Mouse (Mus musculus): ENCODE data around the gene Hist2h2aa1. TPM values are rescaled to one million over a fixed set of nuclear protein-coding genes. Genes with fewer than 3 reads are reported as not detected.

Gene Hist2h2aa1
- polyA plus RNA-seq, 1 experiment = 9.2 TPM

- no peak for TF ChIP-seq CTCF (IDR thresholded peaks at IDR 0.05; ENCODE audit: borderline replicate concordance, insufficient read depth, low read length)
- no peak for TF ChIP-seq POLR2A (IDR thresholded peaks at IDR 0.05; ENCODE audit: low read depth, low read length)
- Histone ChIP-seq H3K27ac (ENCODE audit: insufficient read depth, low read length) (no peak overlapping the region), H3K4me1 (ENCODE audit: control insufficient read depth, insufficient read depth, low read length) (no peaks in the 10 kb centered on the region; the same call in none of the 2 replicates), H3K4me3 (ENCODE audit: insufficient read depth, low read length) (no peak overlapping the region)
These were observed 6.5 kb downstream of the Hist2h2aa1 start for GRCm38 (mm10) chr3:96251787-96252186.

DNA sequence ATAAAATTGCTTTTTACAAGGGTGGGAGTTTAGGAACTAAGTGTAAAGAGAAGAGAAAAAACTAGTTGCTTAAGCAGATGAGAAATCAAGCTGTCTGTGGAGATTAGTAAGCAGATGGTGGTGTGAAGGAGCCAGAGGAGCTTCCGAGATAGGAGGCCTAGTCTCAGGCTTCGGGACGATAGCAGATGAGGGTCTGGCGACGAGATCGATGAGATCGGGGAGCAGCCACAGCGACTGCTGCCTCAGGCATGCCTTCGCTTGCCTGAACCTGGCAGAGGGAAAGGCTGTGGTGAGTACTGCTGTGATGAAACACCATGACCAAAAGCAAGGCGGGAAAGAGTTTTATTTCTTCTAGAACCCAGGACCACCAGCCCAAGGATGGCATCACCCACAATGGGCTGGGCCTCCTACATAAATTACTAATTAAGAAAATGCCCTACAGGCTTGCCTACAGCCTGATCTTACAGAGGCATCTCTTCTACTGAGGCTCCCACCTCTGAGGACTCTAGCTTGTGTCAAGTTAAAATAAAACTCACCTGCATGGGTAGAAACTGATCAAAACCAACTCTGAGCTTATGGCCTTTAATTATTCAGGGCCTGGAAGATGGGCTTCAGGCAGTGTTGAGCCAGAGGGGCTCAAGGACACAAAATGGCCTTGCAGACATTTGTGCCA lies 9.5 kb downstream of the Hist2h2aa1 start:
- Histone ChIP-seq H3K4me3 (ENCODE audit: insufficient read depth, low read length) (no peak overlapping the region), H3K4me1 (ENCODE audit: control insufficient read depth, insufficient read depth, low read length) (no peaks in the 10 kb centered on the region; the same call in 1 of the 2 replicates), H3K27ac (ENCODE audit: insufficient read depth, low read length) (no peak overlapping the region)
- TF ChIP-seq POLR2A (IDR thresholded peaks at IDR 0.05; ENCODE audit: low read depth, low read length) (0 out of 2 replicates have a peak, but pooled peaks have one; percentile 16), CTCF (IDR thresholded peaks at IDR 0.05; ENCODE audit: borderline replicate concordance, insufficient read depth, low read length) (no peak)

DNA sequence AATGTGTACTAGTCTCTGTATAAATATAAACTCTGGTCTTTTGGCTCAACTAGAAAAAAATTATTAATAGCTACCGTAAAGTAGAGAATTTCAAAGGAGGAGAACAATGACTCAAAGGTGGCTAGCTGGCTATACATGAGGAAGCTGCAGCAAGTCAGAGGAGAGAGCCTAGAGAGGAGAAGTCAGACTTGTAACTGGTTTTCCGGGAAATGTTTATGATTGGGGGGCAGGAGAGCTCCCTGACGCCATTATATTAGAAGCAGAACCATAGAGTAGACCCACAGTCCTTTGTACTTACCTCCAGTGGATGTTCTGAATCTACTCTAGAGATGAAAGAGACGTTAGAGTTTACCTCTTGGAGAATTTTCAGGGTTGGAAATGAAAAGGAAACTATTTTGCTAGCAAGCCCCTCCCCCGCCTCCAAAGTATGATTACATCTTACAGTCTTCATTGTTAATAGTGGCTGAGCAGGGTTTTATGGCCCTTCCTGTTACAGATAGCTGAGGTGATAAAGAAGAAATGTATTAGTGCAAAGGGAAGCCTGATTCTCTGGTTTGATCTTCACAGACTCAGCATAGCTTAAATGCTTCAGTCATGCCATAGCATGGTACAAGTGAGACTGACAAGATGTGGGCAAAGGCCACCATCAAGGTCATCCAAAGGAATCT lies 10.8 kb downstream of the Hist2h2aa1 start:
- TF ChIP-seq POLR2A (IDR thresholded peaks at IDR 0.05; ENCODE audit: low read depth, low read length) (no peak), CTCF (IDR thresholded peaks at IDR 0.05; ENCODE audit: borderline replicate concordance, insufficient read depth, low read length) (no peak)
- no peaks in the 10 kb centered on the region; the same call in 1 of the 2 replicates for H3K4me1 ChIP-seq (ENCODE audit: control insufficient read depth, insufficient read depth, low read length)

DNA sequence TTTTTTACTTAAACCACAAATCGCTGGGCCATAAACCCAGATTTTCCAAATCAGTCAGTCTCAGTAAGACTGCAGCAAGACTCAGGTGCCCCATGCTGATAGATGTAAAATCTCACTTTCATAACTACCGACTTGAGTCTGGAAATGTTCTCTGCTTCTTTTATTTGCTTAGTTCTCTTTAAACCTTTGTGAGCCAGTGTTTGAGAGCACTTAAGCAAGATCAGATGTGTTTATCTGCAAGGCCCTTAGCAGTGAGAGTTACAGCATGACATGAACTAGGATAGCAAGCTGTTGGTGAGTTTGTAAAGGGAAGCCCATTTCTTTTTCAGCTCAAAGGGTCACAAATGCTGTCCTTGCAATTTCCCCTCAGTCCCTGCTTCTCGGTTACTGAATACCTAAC lies 11.9 kb downstream of the Hist2h2aa1 start:
- Histone ChIP-seq H3K4me1 (ENCODE audit: control insufficient read depth, insufficient read depth, low read length) (peaks cover 4% of the 10 kb centered on the region; the same call in 1 of the 2 replicates), H3K4me3 (ENCODE audit: insufficient read depth, low read length) (no peak overlapping the region), H3K27ac (ENCODE audit: insufficient read depth, low read length) (no peak overlapping the region)
- no peak for TF ChIP-seq CTCF (IDR thresholded peaks at IDR 0.05; ENCODE audit: borderline replicate concordance, insufficient read depth, low read length)
- TF ChIP-seq POLR2A (IDR thresholded peaks at IDR 0.05; ENCODE audit: low read depth, low read length) = no peak

More for the DNA sequence above, 10.8 kb downstream of the Hist2h2aa1 start:
- Histone ChIP-seq H3K4me3 (ENCODE audit: insufficient read depth, low read length) (no peak overlapping the region), H3K27ac (ENCODE audit: insufficient read depth, low read length) (no peak overlapping the region)

GRCm38 (mm10) chr3:96260220-96260619 lies 14.9 kb downstream of the Hist2h2aa1 start:
- H3K27ac ChIP-seq (ENCODE audit: insufficient read depth, low read length) = no peak overlapping the region
- H3K4me3 ChIP-seq (ENCODE audit: insufficient read depth, low read length) = no peak overlapping the region
- H3K4me1 ChIP-seq (ENCODE audit: control insufficient read depth, insufficient read depth, low read length) = peaks cover 7% of the 10 kb centered on the region; the same call in 1 of the 2 replicates
- TF ChIP-seq POLR2A (IDR thresholded peaks at IDR 0.05; ENCODE audit: low read depth, low read length) (no peak), CTCF (IDR thresholded peaks at IDR 0.05; ENCODE audit: borderline replicate concordance, insufficient read depth, low read length) (no peak)

DNA sequence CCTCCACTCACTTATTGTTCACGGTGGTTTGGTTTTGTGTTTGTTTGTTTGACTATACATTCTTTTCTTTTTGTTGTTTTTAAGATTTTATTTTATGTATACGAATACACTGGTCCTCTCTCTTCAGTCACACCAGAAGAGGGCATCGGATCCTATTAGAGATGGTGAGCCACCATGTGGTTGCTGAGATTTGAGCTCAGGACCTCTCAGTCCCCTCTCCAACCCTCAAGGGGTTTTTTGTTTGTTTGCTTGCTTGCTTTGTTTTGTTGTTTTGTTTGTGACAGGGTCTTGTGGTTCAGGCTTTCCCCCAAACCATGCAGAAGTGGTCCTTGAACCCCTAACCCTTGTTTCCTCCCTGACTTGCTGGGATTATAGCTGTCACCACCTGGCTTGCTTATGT lies 16.3 kb downstream of the Hist2h2aa1 start:
- peaks cover 7% of the 10 kb centered on the region; the same call in 1 of the 2 replicates for H3K4me1 ChIP-seq (ENCODE audit: control insufficient read depth, insufficient read depth, low read length)
- H3K27ac ChIP-seq (ENCODE audit: insufficient read depth, low read length) = peak overlapping the region; percentile 95
- TF ChIP-seq POLR2A (IDR thresholded peaks at IDR 0.05; ENCODE audit: low read depth, low read length) (no peak), CTCF (IDR thresholded peaks at IDR 0.05; ENCODE audit: borderline replicate concordance, insufficient read depth, low read length) (no peak)
- H3K4me3 ChIP-seq (ENCODE audit: insufficient read depth, low read length) = peak overlapping the region; percentile 8

DNA sequence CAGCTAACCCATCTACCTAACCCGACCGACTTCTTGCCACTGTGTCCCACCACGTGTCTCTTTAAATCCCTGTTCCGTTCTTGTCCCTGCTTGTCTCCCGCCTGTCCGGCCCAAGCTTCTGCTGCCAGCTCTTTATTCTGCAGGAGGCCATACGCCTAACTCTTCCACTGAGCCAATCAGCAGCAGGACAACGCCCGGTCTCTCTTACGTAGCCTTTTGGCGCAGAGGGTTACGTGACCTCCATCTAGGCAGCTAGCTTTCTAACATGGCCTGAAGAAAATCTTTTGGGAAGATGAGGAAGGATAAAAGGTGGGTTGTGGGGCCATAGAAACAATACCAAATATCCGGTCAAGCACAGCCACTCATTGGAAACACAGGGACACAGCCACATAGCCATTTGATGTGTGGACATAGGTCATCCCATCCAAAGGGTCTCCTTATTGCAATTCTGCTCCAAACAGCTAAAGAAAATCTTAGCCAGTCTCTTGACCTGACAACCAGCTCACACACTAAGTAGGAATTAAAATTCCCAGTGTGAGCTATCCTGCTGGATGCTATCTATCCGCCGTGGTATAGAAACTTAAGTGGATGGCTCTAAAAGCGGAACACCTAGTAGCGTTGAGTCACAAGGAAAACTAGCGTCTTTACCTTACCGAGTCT lies 17.0 kb downstream of the Hist2h2aa1 start:
- H3K4me1 ChIP-seq (ENCODE audit: control insufficient read depth, insufficient read depth, low read length) = peaks cover 7% of the 10 kb centered on the region; the same call in 1 of the 2 replicates
- no peak for TF ChIP-seq CTCF (IDR thresholded peaks at IDR 0.05; ENCODE audit: borderline replicate concordance, insufficient read depth, low read length)
- peak; percentile 93 for TF ChIP-seq POLR2A (IDR thresholded peaks at IDR 0.05; ENCODE audit: low read depth, low read length)
- H3K4me3 ChIP-seq (ENCODE audit: insufficient read depth, low read length) = peak overlapping the region; percentile 51
- H3K27ac ChIP-seq (ENCODE audit: insufficient read depth, low read length) = peak overlapping the region; percentile 95

GRCm38 (mm10) chr3:96262979-96263550 lies 17.8 kb downstream of the Hist2h2aa1 start, which contains the start of gene Hist2h4:
Gene Hist2h4, minus strand, starts transcription at chr3:96263311.
- TF ChIP-seq POLR2A (IDR thresholded peaks at IDR 0.05; ENCODE audit: low read depth, low read length) (peak; percentile 100), CTCF (IDR thresholded peaks at IDR 0.05; ENCODE audit: borderline replicate concordance, insufficient read depth, low read length) (no peak; the same call in 1 of the 2 replicates)
- peak within 1 kb of the TSS; percentile 51 for H3K4me3 ChIP-seq (ENCODE audit: insufficient read depth, low read length)

More at GRCm38 (mm10) chr3:96262979-96263550, 17.8 kb downstream of the Hist2h2aa1 start, which contains the start of gene Hist2h4:
- Histone ChIP-seq H3K4me1 (ENCODE audit: control insufficient read depth, insufficient read depth, low read length) (peaks cover 9% of the 10 kb centered on the region; the same call in 1 of the 2 replicates), H3K27ac (ENCODE audit: insufficient read depth, low read length) (peak within 1 kb of the TSS; percentile 99)
